Mouse (Mus musculus) megakaryocyte, embryonic 14.5 days (primary cell): Measurements from ENCODE around the gene Yjefn3. TPM values are rescaled to one million over a fixed set of nuclear protein-coding genes. Genes with fewer than 3 reads are reported as not detected.

Experiments
- H3K27me3 ChIP-seq: replicated peaks from 2 replicates; pipeline ENCODE3; 2012; ENCODE audit warnings: inconsistent platforms
- H3K36me3 ChIP-seq: replicated peaks from 2 replicates; pipeline ENCODE3; 2012; ENCODE audit warnings: low read length, inconsistent platforms, mixed read lengths
- H3K4me1 ChIP-seq: 2 replicates; pipeline ENCODE4 v1.6.1; 2012; ENCODE audit warnings: inconsistent platforms
- H3K4me3 ChIP-seq: replicated peaks from 2 replicates; pipeline ENCODE3; 2012; ENCODE audit warnings: moderate library complexity, mild to moderate bottlenecking, inconsistent platforms
- H3K9me3 ChIP-seq: 2 replicates; pipeline ENCODE4 v1.6.1; 2012; ENCODE audit warnings: inconsistent platforms
- FLI1 ChIP-seq: IDR thresholded peaks from 2 replicates; pipeline ENCODE4 v1.6.1; 2012; ENCODE audit warnings: low read length, inconsistent platforms, mixed read lengths
- GATA1 ChIP-seq: IDR thresholded peaks from 3 replicates; pipeline ENCODE4 v1.6.1; 2012; ENCODE audit warnings: mixed read lengths, low read length, inconsistent platforms, borderline replicate concordance
- polyA plus RNA-seq: library from polyadenylated mRNA; stranded (reverse); fragments of >175 nt; gene quantifications from 2 replicates; pipeline ENCODE4 v1.2.3, GENCODE M21; 2012; ENCODE audit warnings: low replicate concordance; ENCODE audit not compliant: insufficient read depth

Gene Yjefn3
- polyA plus RNA-seq, 1 experiment, result 4.7 TPM

GRCm38 (mm10) chr8:69848951-69849350 lies 53.6 kb downstream of the Yjefn3 start:
- peaks cover 5% of the 10 kb centered on the region; the same call in 1 of the 2 replicates for H3K9me3 ChIP-seq
- H3K36me3 ChIP-seq, result no peaks in the 10 kb centered on the region
- no peak for TF ChIP-seq FLI1
- no peak for TF ChIP-seq GATA1
- H3K27me3 ChIP-seq, result peaks cover 22% of the 10 kb centered on the region
- H3K4me1 ChIP-seq, result peaks cover 29% of the 10 kb centered on the region
- H3K4me3 ChIP-seq, result no peak overlapping the region

- Histone ChIP-seq H3K27me3 (peaks cover 22% of the 10 kb centered on the region), H3K9me3 (peaks cover 5% of the 10 kb centered on the region; the same call in 1 of the 2 replicates), H3K36me3 (no peaks in the 10 kb centered on the region), H3K4me1 (peaks cover 29% of the 10 kb centered on the region), H3K4me3 (no peak overlapping the region)
- no peak for TF ChIP-seq GATA1
- no peak for TF ChIP-seq FLI1
These were observed 55.1 kb downstream of the Yjefn3 start for GRCm38 (mm10) chr8:69847167-69848065.

Other genes starting within 250 kb of the Yjefn3 start
- not detected in 2 replicates for gene Zfp964, start 248.2 kb downstream of the Yjefn3 start, polyA plus RNA-seq
- 0.32 TPM in 1 of 2 replicates, not detected in the other for gene Zfp869, start 192.0 kb downstream of the Yjefn3 start, polyA plus RNA-seq
- gene Zfp963, start 152.7 kb downstream of the Yjefn3 start, polyA plus RNA-seq, result 0.22 TPM in 1 of 2 replicates, not detected in the other
- not detected in 2 replicates for gene Gm20422, start 127.8 kb downstream of the Yjefn3 start, polyA plus RNA-seq
- gene Atp13a1, start 111.5 kb downstream of the Yjefn3 start, polyA plus RNA-seq, result 21.5 and 34.8 TPM in 2 replicates
- gene Zfp866, start 111.5 kb downstream of the Yjefn3 start, polyA plus RNA-seq, result not detected in 2 replicates
- gene Gmip, start 94.0 kb downstream of the Yjefn3 start, polyA plus RNA-seq, result 7.0 and 14.6 TPM in 2 replicates
- 0.08 TPM in 1 of 2 replicates, not detected in the other for gene Lpar2, start 80.3 kb downstream of the Yjefn3 start, polyA plus RNA-seq
- 1.7 TPM in 1 of 2 replicates, not detected in the other for gene Pbx4, start 70.2 kb downstream of the Yjefn3 start, polyA plus RNA-seq
- gene Cilp2, start 15.0 kb downstream of the Yjefn3 start, polyA plus RNA-seq, result 0.20 TPM in 1 of 2 replicates, not detected in the other
- gene Tssk6, start 528 bp downstream of the Yjefn3 start, polyA plus RNA-seq, result 1.3 and 5.3 TPM in 2 replicates
- 31.7 and 195 TPM in 2 replicates for gene Ndufa13, start 154 bp downstream of the Yjefn3 start, polyA plus RNA-seq
- gene Gatad2a, start 93.7 kb upstream of the Yjefn3 start, polyA plus RNA-seq, result 83.9 and 88.5 TPM in 2 replicates
- 6.5 and 11.5 TPM in 2 replicates for gene Mau2, start 140.0 kb upstream of the Yjefn3 start, polyA plus RNA-seq
- gene Sugp1, start 140.1 kb upstream of the Yjefn3 start, polyA plus RNA-seq, result 38.9 and 42.3 TPM in 2 replicates
- gene Tm6sf2, start 170.2 kb upstream of the Yjefn3 start, polyA plus RNA-seq, result 0.34 TPM in 1 of 2 replicates, not detected in the other
- gene Hapln4, start 180.7 kb upstream of the Yjefn3 start, polyA plus RNA-seq, result not detected in 2 replicates
- not detected in 2 replicates for gene Ncan, start 218.2 kb upstream of the Yjefn3 start, polyA plus RNA-seq
- gene Nr2c2ap, start 228.6 kb upstream of the Yjefn3 start, polyA plus RNA-seq, result 14.3 TPM in 1 of 2 replicates, not detected in the other
- gene Rfxank, start 236.4 kb upstream of the Yjefn3 start, polyA plus RNA-seq, result 8.9 and 18.5 TPM in 2 replicates
- gene Borcs8, start 236.8 kb upstream of the Yjefn3 start, polyA plus RNA-seq, result 20.7 and 53.5 TPM in 2 replicates
- 1.3 and 1.9 TPM in 2 replicates for gene Mef2b, start 237.0 kb upstream of the Yjefn3 start, polyA plus RNA-seq